Mouse (Mus musculus) bone marrow macrophage, adult 2 months (primary cell): ENCODE results near the gene Med27. TPM values are rescaled to one million over a fixed set of nuclear protein-coding genes. Genes with fewer than 3 reads are reported as not detected.

Experiments
- H3K27ac ChIP-seq: 2 replicates; pipeline ENCODE4 v1.5.1; 2012; ENCODE audit warnings: low read depth, low read length; ENCODE audit not compliant: insufficient read depth
- H3K4me1 ChIP-seq: 2 replicates; pipeline ENCODE4 v1.6.1; 2012; ENCODE audit warnings: low read length; ENCODE audit not compliant: control insufficient read depth, insufficient read depth
- H3K4me3 ChIP-seq: 2 replicates; pipeline ENCODE4 v1.5.1; 2012; ENCODE audit warnings: mild to moderate bottlenecking, low read length, moderate library complexity; ENCODE audit not compliant: insufficient read depth
- CTCF ChIP-seq: IDR thresholded peaks from 2 replicates; pipeline ENCODE4 v1.5.1; 2012; ENCODE audit warnings: low read depth, mild to moderate bottlenecking, low read length, moderate library complexity
- POLR2A ChIP-seq: IDR thresholded peaks from 2 replicates; pipeline ENCODE4 v1.6.1; 2012; ENCODE audit warnings: mild to moderate bottlenecking, low read depth, low read length, borderline replicate concordance
- polyA plus RNA-seq: library from polyadenylated mRNA; stranded (reverse); fragments of >200 nt; gene quantifications from 2 replicates; pipeline ENCODE4 v1.2.4, GENCODE M21; 2012; ENCODE audit not compliant: missing spikeins, insufficient read depth, insufficient read length

Gene Med27
- polyA plus RNA-seq = 9.8 and 14.2 TPM in 2 replicates

DNA sequence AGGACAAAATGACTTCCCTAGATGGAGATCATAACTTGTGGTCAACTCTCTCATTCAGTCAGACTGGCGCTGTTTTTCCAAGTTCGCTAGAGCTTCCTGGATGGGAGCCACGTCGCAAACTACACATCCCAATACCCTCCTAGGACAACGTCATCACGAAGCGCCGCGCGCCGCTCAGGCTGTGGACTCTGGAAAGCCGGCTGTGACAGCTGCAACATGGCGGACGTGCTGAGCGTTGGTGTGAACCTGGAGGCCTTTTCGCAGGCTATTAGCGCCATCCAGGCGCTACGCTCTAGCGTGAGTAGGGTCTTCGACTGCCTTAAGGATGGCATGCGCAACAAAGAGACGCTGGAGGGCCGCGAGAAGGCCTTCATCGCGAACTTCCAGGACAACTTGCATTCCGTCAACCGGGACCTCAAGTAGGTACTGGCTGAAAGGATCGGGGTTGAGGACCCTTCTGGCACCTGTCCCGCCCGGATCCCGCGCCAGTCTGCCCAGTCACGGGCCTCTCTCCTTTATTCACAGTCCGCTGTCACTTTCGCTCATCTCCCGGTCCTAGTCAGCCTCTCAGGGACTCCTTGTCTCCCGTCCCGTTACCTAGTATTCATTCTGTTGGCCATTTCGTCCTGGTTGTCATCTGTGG lies at the start of gene Med27:
TSS of gene Med27 (plus strand) at position 191 of the 643 bp plus-strand sequence.
- H3K4me3 ChIP-seq = peak within 1 kb of the TSS; percentile 69
- H3K4me1 ChIP-seq = peaks cover 5% of the 10 kb centered on the region
- TF ChIP-seq CTCF = no peak
- no peak for TF ChIP-seq POLR2A
- no peak within 1 kb of the TSS for H3K27ac ChIP-seq

DNA sequence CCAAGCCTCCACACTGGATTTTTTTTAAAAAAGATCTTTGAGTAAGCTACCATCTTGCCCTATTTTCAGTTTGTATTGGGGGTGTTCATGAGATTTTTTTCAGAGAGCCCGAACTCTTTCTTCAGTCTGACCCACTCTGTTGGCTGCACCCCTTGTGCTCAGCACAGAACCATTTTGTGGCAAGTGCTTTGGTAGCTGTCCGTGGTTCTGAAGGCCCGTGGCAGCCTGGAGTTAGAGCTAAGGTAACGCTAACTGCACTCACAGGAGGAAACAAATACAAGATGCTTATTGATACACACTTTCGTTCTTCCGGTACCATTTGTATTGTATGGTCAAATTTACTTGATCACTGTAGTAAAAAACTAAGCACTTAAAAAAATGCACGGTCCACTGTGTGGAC lies 36.7 kb upstream of the Med27 start:
- TF ChIP-seq CTCF = no peak
- TF ChIP-seq POLR2A = no peak
- H3K27ac ChIP-seq = no peak overlapping the region
- no peak overlapping the region for H3K4me3 ChIP-seq
- H3K4me1 ChIP-seq = no peaks in the 10 kb centered on the region

DNA sequence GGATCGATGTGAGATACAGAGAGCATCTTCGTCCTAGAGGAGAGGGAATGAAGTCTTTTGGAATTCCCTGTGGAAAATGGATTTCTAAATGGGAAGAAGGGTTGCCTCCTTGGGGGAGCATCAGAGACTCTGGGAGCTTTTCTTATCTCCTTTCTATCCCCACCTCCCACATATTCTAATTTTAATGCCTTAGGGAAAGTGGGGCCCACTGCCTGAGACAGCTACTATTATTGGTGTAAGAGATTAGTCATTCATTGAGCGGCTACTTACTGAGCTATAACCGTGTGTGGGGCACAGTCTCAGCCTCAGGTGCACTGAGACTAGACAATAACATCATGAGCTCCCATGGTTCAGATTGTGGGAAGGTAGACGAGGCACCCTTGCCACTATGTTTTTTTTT lies 34.6 kb upstream of the Med27 start:
- no peak overlapping the region for H3K27ac ChIP-seq
- TF ChIP-seq CTCF (no peak), POLR2A (no peak)
- no peaks in the 10 kb centered on the region for H3K4me1 ChIP-seq
- H3K4me3 ChIP-seq = no peak overlapping the region

DNA sequence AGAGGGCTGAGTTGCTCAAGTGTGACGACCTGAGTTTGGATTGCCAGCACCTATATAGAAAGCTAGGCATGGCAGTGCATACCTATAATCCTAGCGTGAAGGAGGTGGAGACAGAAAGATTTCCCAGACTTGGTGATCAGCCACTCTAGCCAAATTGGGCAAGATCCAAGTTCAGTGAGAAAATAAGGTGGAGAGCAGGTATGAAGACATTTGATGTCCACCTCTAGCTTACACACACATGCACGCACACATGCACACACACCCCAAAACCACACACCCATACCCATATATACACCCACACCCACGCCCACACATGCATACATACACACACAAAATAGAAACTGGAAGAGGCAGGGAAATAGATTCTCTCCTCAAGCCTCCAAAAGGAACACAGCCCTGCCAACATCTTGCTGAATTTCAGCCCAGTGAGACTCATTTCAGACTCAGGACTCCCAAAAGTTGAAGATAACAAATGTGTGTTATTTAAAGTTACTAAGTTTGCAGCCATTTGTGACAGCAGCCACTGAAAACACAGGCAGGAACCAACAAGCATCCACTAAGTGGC lies 28.6 kb upstream of the Med27 start:
- TF ChIP-seq CTCF = no peak
- TF ChIP-seq POLR2A = no peak
- no peaks in the 10 kb centered on the region for H3K4me1 ChIP-seq
- no peak overlapping the region for H3K4me3 ChIP-seq
- H3K27ac ChIP-seq = no peak overlapping the region

DNA sequence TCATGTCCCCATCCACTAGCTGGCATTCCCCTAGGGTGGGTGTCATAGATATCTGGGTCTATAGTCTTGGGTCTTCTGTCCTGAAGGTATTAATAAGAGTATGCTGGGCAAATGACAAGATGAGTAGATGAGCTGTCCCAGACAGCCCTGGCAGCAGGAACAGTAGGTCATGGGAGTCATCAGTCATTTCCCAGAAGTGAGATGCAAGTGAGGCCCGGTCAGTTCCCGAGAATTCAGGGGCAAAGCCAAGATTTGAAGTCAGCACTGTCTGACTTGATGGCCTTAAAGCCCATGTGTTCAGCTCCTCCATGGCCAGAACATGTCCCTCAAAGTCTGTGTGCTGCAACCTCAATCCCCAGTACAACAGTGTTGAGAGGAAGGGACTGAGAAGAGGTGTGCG lies 28.0 kb upstream of the Med27 start:
- TF ChIP-seq CTCF = no peak
- no peak for TF ChIP-seq POLR2A
- H3K4me1 ChIP-seq = no peaks in the 10 kb centered on the region
- no peak overlapping the region for H3K4me3 ChIP-seq
- no peak overlapping the region for H3K27ac ChIP-seq

- no peak overlapping the region for H3K4me3 ChIP-seq
- H3K4me1 ChIP-seq = no peaks in the 10 kb centered on the region
- no peak for TF ChIP-seq CTCF
- no peak for TF ChIP-seq POLR2A
- H3K27ac ChIP-seq = no peak overlapping the region
These were observed 26.3 kb upstream of the Med27 start for GRCm38 (mm10) chr2:29320229-29320751.

DNA sequence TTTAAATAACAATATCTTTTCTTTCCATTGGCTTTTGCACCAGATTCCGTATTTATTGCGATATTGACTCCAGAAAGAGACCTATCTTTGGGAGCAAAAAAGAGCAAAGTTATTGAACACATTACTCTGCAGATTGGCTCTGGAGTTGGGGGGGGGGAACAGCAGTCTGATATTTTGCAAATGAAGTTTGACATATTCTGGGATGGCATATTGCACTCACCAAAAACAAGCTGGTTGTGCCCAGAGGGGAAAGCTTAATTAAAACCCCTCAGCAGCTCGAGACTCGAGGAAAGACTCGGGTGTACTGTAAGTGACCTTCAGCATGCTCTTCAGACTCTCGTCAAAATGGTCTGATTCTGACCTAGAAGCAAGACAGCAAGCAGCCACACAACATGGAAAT lies 25.8 kb upstream of the Med27 start:
- no peak overlapping the region for H3K4me3 ChIP-seq
- no peak overlapping the region for H3K27ac ChIP-seq
- H3K4me1 ChIP-seq = no peaks in the 10 kb centered on the region
- TF ChIP-seq POLR2A (no peak), CTCF (no peak)

DNA sequence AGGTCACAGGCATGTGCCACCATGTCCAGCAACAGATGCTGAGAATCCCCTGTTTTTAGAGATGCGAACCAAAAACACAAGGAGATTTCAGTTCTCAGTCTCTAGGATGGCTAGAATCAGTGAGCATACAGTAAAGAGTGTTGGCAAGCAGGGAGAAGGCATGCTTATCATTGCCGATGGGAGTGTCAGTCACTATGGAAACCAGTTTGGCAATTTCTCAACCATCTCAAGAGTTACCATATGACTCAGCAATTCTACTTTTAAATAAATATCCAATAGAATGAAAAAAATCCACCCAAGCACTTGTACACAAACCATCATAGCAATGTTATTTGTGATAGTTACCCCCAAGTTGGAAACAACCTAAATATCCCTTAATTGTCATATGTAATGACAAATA lies 22.2 kb upstream of the Med27 start:
- H3K4me3 ChIP-seq = no peak overlapping the region
- H3K4me1 ChIP-seq = no peaks in the 10 kb centered on the region
- TF ChIP-seq CTCF (no peak), POLR2A (no peak)
- H3K27ac ChIP-seq = no peak overlapping the region

- no peak overlapping the region for H3K4me3 ChIP-seq
- no peak overlapping the region for H3K27ac ChIP-seq
- TF ChIP-seq CTCF (no peak), POLR2A (no peak)
- no peaks in the 10 kb centered on the region for H3K4me1 ChIP-seq
These were observed 16.1 kb upstream of the Med27 start for GRCm38 (mm10) chr2:29330471-29330870.

- no peak for TF ChIP-seq CTCF
- no peak for TF ChIP-seq POLR2A
- no peaks in the 10 kb centered on the region for H3K4me1 ChIP-seq
- no peak overlapping the region for H3K27ac ChIP-seq
- H3K4me3 ChIP-seq = no peak overlapping the region
These were observed 8.2 kb upstream of the Med27 start for GRCm38 (mm10) chr2:29338396-29338795.

GRCm38 (mm10) chr2:29358696-29359375 lies 12.2 kb downstream of the Med27 start:
- Histone ChIP-seq H3K4me3 (no peak overlapping the region), H3K27ac (no peak overlapping the region), H3K4me1 (no peaks in the 10 kb centered on the region)
- TF ChIP-seq CTCF (no peak), POLR2A (no peak)
